Mouse (Mus musculus): ENCODE results near the gene Fgl2. TPM values are rescaled to one million over a fixed set of nuclear protein-coding genes. Genes with fewer than 3 reads are reported as not detected.
A peak's percentile ranks its signal among the peaks of the same experiment; 100 is the strongest.

Fgl2 gene
- polyA plus RNA-seq, 1 experiment from 2014 or later, result 5.7 TPM

DNA sequence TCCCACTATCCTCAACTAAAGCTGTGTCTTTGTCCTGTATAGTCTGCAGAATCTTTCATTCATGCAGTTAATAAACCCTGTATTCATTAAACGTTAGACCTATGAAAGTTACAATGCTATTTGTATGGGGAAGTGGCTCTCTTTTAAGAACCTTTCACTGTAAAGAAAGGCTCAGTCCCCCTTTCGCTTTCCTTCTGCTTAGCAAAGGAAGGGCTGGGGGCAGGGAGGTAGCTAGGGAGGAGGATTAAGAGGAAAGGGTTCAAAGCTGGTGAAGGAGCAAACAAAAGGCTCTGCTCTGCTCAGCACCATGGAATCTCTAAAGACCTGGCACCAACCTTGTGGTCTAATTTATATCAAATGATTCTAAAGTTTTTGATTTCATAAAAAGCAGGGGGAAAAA is 4.9 kb upstream of the Fgl2 start:
- no peaks in the 10 kb centered on the region for H3K27me3 ChIP-seq
- whole genome bisulfite sequencing, result 29% methylated on average over 2 of the region's 2 CpGs
- no peak for ATAC-seq (ENCODE audit: low FRiP score)
- H3K4me3 ChIP-seq, result no peak overlapping the region
- no peak overlapping the region for H3K4me2 ChIP-seq (replicated peaks)
- no peaks in the 10 kb centered on the region for H3K4me1 ChIP-seq
- no peak overlapping the region for H3K9ac ChIP-seq
- H3K27ac ChIP-seq, result no peak overlapping the region
- H3K36me3 ChIP-seq, result no peaks in the 10 kb centered on the region
- H3K9me3 ChIP-seq (replicated peaks), result no peaks in the 10 kb centered on the region

DNA sequence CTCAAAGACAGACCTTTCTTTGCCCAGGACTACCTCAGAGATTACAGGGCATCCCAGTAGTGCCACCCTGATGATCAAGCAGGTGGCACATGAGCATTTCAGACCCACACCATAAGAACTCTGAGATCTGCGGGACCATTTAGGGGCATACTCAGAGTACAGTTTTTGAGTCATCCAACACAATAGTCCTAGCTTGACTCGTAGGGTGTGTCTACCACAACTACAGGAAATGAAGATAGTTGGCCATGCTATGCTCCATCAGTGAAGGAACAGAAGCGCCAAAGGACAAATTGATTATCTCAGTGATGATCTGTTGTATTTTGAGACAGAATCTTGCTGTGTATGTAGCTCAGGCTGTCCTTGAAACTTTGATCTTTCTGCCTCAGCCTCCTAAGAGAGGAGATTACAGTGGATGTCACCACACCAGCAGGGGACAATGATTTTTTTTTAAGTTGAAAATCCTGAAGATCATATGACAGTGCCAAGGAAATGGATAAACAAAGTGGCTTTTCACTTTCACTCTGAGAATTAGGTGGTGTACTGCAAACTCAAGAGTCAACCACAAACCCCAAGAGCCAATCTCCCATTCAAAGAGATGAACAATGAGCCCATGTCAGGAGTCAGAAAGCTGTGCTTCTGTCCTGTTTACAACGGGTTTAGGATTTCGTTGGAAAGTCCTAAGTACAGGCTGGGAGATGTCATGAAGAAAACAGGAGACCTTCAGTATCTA is 2.1 kb upstream of the Fgl2 start:
- ATAC-seq (ENCODE audit: low FRiP score), result no peak
- H3K36me3 ChIP-seq, result no peaks in the 10 kb centered on the region
- WGBS, result 85% methylated on average over 5 of the region's 5 CpGs
- no peaks in the 10 kb centered on the region for H3K9me3 ChIP-seq (replicated peaks)
- peaks cover 3% of the 10 kb centered on the region; the same call in 1 of the 2 replicates for H3K4me1 ChIP-seq
- H3K27ac ChIP-seq, result no peak overlapping the region
- no peak overlapping the region for H3K9ac ChIP-seq
- no peak overlapping the region for H3K4me3 ChIP-seq
- H3K27me3 ChIP-seq, result no peaks in the 10 kb centered on the region
- H3K4me2 ChIP-seq (replicated peaks), result no peak overlapping the region

DNA sequence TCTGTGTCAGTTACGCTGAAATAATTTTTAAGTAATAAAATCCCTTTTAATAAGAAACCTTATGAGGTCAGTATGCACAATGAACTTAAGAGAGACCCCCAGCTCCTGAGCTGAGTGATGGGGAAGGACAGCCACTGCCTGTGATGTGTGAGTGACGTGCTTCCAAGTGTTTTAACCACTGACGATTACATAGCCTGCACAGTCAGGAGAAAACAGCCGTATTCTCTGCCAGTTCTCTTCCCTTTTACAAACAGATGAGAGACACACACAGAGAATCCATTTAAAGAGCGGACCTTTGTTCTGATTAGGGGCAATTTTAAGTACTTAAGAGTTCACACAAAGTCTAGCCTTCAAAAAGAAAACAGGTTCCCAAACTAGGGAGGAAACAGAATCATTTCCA is 522 bp upstream of the Fgl2 start:
- Histone ChIP-seq H3K9ac (no peak overlapping the region), H3K4me2 (replicated peaks) (peak overlapping the region; percentile 90), H3K9me3 (replicated peaks) (no peaks in the 10 kb centered on the region), H3K4me1 (peaks cover 3% of the 10 kb centered on the region; the same call in 1 of the 2 replicates), H3K4me3 (peak overlapping the region; percentile 48), H3K36me3 (no peaks in the 10 kb centered on the region), H3K27me3 (no peaks in the 10 kb centered on the region), H3K27ac (no peak overlapping the region)
- ATAC-seq (ENCODE audit: low FRiP score), result peak; percentile 39; the same call in 1 of the 2 replicates
- 38% methylated on average over 5 of the region's 5 CpGs for WGBS

DNA sequence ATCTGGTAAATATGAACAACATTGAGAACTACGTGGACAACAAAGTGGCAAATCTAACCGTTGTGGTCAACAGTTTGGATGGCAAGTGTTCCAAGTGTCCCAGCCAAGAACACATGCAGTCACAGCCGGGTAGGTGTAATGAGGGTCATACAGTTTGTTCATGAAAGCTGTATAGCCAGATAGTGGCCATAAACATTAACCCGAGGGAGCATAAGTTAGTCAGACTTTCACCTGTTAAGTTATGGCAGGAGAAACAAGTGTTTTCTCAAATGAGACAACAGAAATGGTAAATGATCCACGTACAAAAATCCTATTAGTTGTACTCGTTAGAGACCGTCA is 707 bp downstream of the Fgl2 start:
- Histone ChIP-seq H3K27ac (no peak overlapping the region), H3K4me3 (peak overlapping the region; percentile 48), H3K36me3 (no peaks in the 10 kb centered on the region), H3K9me3 (replicated peaks) (no peaks in the 10 kb centered on the region), H3K9ac (no peak overlapping the region; the same call in 1 of the 2 replicates), H3K4me2 (replicated peaks) (peak overlapping the region; percentile 90), H3K27me3 (no peaks in the 10 kb centered on the region), H3K4me1 (peaks cover 3% of the 10 kb centered on the region; the same call in 1 of the 2 replicates)
- 71% methylated on average over 7 of the region's 7 CpGs for WGBS
- no peak for ATAC-seq (ENCODE audit: low FRiP score)

DNA sequence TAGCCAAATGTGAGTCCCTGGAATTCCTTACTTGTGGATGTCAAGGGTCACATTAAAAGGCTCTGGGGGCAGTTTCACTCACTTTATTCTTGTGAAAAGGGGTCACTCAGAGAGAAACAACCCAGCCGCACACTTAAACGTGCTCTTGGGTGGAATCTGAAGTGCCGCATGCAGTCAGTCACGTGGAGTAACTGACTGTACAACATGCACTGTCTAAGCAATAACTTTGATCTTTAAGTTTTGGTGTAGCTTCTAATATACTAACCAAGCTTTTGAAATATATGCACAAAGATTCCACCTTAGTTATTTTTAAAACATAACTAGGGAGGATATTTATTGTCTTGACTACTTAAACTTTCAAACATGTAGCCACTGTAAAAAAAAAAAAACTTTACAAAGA is 4.5 kb downstream of the Fgl2 start:
- Histone ChIP-seq H3K9me3 (replicated peaks) (no peaks in the 10 kb centered on the region), H3K9ac (no peak overlapping the region), H3K4me1 (peaks cover 3% of the 10 kb centered on the region; the same call in 1 of the 2 replicates), H3K27ac (no peak overlapping the region), H3K27me3 (no peaks in the 10 kb centered on the region), H3K4me3 (no peak overlapping the region), H3K4me2 (replicated peaks) (no peak overlapping the region), H3K36me3 (no peaks in the 10 kb centered on the region)
- no peak for ATAC-seq (ENCODE audit: low FRiP score)
- WGBS, result 67% methylated on average over 4 of the region's 4 CpGs

DNA sequence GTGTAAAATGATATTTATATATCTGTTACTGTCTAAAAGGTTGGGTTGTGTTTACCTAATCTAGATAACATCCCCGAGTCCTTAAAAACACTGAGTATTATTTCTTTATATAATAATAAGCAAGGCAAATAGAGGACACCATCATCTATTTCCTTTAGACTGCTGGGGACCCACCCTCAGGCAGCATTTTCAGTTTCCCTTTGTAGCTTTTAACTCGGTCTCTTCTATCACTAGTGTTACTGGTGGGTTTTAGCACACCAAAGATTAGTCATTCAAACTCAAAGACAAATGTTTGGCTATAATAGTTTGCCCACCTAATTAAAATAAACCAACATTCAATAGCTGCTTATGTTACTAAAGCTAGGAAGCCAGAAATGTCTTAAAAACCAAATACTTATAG is 6.0 kb downstream of the Fgl2 start:
- Histone ChIP-seq H3K4me1 (0 out of 2 replicates have a peak, but pooled peaks cover 3% of the 10 kb centered on the region), H3K4me2 (replicated peaks) (no peak overlapping the region), H3K27me3 (no peaks in the 10 kb centered on the region), H3K4me3 (no peak overlapping the region), H3K9ac (no peak overlapping the region), H3K27ac (no peak overlapping the region), H3K9me3 (replicated peaks) (no peaks in the 10 kb centered on the region), H3K36me3 (no peaks in the 10 kb centered on the region)
- ATAC-seq (ENCODE audit: low FRiP score), result no peak
- WGBS, result 80% methylated on average over 2 of the region's 2 CpGs

DNA sequence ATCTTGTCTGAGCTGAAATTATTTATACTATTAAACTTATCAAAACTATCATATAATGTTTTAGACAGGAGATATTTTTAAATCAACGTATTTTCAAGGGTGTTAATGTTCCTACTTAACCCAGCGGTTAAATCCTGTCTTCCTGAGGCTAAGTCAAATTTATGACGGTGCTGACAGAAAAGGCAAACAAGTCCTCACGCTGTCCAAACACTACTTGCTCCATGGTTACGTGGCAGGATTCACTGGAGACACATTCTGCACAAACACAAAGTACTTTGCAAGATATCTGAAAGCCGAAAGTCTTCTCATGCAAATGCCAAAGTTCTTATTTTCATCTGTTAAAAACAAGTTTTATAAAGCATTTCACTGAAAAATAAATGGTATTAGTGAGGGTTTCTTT is 9.5 kb downstream of the Fgl2 start:
- 73% methylated on average over 6 of the region's 6 CpGs for WGBS
- Histone ChIP-seq H3K4me1 (0 out of 2 replicates have a peak, but pooled peaks cover 8% of the 10 kb centered on the region), H3K9me3 (replicated peaks) (no peaks in the 10 kb centered on the region), H3K4me3 (no peak overlapping the region), H3K27me3 (no peaks in the 10 kb centered on the region), H3K4me2 (replicated peaks) (no peak overlapping the region), H3K9ac (no peak overlapping the region), H3K36me3 (no peaks in the 10 kb centered on the region), H3K27ac (no peak overlapping the region)
- ATAC-seq (ENCODE audit: low FRiP score), result no peak

DNA sequence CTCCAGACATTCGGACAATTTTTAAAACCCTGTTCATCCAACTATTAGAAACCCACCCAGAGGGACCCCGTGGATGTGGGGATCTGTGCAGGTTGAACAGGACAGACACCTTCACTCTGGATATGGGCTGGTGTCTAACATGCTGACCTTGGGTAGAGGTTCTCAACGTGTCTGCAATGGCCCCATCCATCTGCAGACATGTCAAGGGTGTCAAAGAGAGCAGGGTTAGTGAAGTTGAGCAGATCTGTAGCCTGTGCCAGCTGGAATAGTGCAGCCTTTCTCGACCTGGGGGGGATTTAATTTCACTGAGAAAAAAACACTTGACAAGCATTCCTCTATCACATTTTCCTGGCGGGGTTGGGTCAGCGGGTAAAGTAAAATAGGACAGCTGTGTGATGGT is 10.2 kb downstream of the Fgl2 start:
- no peak for ATAC-seq (ENCODE audit: low FRiP score)
- Histone ChIP-seq H3K4me2 (replicated peaks) (no peak overlapping the region), H3K4me3 (no peak overlapping the region), H3K4me1 (0 out of 2 replicates have a peak, but pooled peaks cover 8% of the 10 kb centered on the region), H3K36me3 (no peaks in the 10 kb centered on the region), H3K27me3 (no peaks in the 10 kb centered on the region), H3K9ac (no peak overlapping the region), H3K27ac (no peak overlapping the region), H3K9me3 (replicated peaks) (no peaks in the 10 kb centered on the region)
- WGBS, result 63% methylated on average over 6 of the region's 6 CpGs

DNA sequence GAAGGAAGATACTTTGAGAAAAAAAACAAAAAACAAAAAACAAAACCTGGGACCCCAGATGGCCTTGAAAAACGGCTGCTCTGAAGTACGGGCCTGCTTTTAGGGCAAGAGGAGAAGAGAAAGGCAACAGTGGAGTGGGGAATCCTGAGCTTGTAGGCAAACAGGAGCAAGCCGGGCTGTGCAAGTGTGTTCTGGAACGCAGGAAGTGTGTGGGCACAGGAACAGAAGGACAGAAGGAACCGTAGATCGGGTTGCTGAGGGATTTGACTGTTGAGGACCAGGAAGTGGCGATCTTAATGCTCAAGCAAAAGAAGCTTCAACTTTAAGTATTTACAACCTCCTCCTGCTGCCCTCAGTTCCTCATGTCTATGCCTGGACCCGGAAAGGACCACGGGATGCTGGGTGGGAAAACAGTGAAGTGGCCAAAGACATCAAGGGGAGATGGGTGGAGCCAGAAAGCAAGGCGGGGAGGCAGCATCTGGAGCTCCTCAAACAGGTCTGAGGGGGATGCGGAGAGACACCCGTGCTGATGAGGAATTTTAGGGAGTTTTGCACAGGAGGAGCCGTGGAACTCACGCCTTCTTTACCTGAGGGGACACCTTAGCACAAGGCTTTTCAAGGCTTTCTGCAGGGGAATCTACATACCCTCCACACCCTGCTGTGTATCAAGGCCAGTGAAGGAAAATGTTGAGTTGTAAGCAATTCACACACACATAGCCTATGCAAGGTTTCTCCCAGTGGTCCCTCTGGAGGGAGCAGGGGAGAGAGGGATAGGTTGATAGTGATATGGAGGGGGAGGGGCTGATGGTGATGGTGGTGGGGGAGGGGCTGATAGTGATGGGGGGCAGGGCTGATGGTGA is 11.2 kb downstream of the Fgl2 start:
- Histone ChIP-seq H3K4me3 (no peak overlapping the region), H3K9ac (no peak overlapping the region), H3K27me3 (no peaks in the 10 kb centered on the region), H3K4me2 (replicated peaks) (no peak overlapping the region), H3K4me1 (0 out of 2 replicates have a peak, but pooled peaks cover 8% of the 10 kb centered on the region), H3K36me3 (no peaks in the 10 kb centered on the region), H3K9me3 (replicated peaks) (no peaks in the 10 kb centered on the region), H3K27ac (no peak overlapping the region)
- WGBS, result 41% methylated on average over 14 of the region's 14 CpGs
- no peak for ATAC-seq (ENCODE audit: low FRiP score)

DNA sequence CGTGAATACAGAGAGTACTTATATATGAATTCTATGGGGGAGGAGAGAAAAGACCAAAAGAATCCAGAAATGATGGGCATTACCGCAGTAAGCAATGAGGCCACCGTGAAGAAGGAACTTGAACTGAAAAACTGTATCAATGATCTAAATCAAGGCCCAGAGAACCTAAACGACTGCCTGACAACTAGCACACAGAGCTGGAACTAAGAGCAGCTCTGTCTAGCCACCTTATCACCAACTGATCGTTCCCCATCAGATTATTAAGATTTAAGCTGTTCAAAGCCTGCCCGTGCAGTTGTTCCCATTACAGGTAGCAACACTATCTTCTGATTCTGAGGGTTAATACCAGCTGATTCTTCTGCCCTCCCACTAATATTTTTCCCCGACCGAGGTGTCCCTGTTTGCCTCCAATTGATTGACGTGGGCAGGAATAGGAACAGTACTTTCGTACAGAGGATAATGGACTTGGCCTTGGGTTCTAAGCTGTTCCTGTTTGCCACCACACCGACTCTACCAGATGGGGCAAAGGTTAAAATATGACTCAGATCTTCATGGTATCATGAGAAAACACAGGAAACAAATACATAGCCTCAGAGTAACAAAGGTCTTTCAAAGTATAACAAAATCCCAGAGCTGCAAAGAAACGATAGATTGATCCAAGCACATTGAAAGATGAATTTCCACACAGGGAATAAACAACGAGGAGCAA is 12.0 kb downstream of the Fgl2 start:
- WGBS, result 79% methylated on average over 13 of the region's 13 CpGs
- Histone ChIP-seq H3K4me1 (0 out of 2 replicates have a peak, but pooled peaks cover 8% of the 10 kb centered on the region), H3K27ac (no peak overlapping the region), H3K4me3 (no peak overlapping the region), H3K9me3 (replicated peaks) (no peaks in the 10 kb centered on the region), H3K27me3 (no peaks in the 10 kb centered on the region), H3K9ac (no peak overlapping the region), H3K36me3 (no peaks in the 10 kb centered on the region), H3K4me2 (replicated peaks) (no peak overlapping the region)
- no peak for ATAC-seq (ENCODE audit: low FRiP score)

DNA sequence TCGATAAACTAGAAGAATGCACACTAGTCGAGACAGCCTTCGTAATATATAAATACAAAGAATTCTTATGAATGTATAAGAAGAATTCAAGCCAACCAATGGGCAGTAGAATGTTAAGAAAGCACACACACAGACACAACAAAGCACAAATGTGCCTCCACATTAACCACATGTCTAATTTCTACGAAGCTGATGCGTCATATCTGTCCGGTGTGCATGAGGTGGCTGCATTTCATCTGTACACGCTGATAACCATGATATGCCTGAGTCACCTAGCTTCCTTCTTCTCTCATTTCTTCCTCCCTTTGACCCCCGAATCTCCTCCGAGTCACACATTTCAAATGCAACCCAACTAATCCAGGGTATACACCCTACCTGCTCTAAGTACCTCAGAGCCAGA is 12.5 kb downstream of the Fgl2 start:
- 94% methylated on average over 9 of the region's 9 CpGs for WGBS
- H3K4me2 ChIP-seq (replicated peaks), result no peak overlapping the region
- no peak for ATAC-seq (ENCODE audit: low FRiP score)

DNA sequence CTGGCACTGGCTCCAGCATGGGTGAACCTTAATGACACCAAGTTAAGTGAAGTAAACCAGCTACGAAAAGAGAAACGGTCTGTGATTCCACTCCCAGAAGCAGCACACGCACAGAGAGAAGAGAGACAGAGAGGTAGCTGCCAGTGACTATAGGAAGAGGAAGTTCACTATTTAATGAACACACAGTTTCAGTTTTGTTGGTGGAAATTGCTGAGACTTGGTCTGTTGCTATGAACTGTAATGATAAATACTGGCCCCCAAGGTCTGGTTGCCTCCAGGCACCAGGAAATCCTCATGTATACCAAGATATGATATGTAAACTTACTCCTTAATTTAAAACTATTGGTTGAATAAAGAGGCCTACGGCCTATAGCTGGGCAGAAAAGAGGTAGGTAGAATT is 14.0 kb downstream of the Fgl2 start:
- H3K4me2 ChIP-seq (replicated peaks), result no peak overlapping the region
- no peaks in the 10 kb centered on the region for H3K27me3 ChIP-seq
- no peaks in the 10 kb centered on the region for H3K36me3 ChIP-seq
- H3K4me1 ChIP-seq, result 0 out of 2 replicates have a peak, but pooled peaks cover 8% of the 10 kb centered on the region
- H3K27ac ChIP-seq, result no peak overlapping the region
- ATAC-seq (ENCODE audit: low FRiP score), result no peak
- WGBS, result 88% methylated on average over 4 of the region's 4 CpGs
- H3K9me3 ChIP-seq (replicated peaks), result no peaks in the 10 kb centered on the region
- no peak overlapping the region for H3K4me3 ChIP-seq
- H3K9ac ChIP-seq, result no peak overlapping the region

More for the DNA sequence above, 12.5 kb downstream of the Fgl2 start:
- Histone ChIP-seq H3K4me1 (0 out of 2 replicates have a peak, but pooled peaks cover 8% of the 10 kb centered on the region), H3K36me3 (no peaks in the 10 kb centered on the region), H3K9me3 (replicated peaks) (no peaks in the 10 kb centered on the region), H3K27ac (no peak overlapping the region), H3K27me3 (no peaks in the 10 kb centered on the region), H3K9ac (no peak overlapping the region), H3K4me3 (no peak overlapping the region)
